Mouse (Mus musculus) midbrain, embryonic 13.5 days (tissue): ENCODE results near the gene Ccl22. TPM values are rescaled to one million over a fixed set of nuclear protein-coding genes. Genes with fewer than 3 reads are reported as not detected.

Experiments used
- ATAC-seq: fragments of 200-750 bp; cut with Nextera tagmentation; 2 replicates; pipeline ENCODE4 v1.8.0; 2017; ENCODE audit warnings: mild to moderate bottlenecking, moderate TSS enrichment, moderate library complexity
- H3K27ac ChIP-seq: fragments of 300-500 bp; sonication (generic); 2 replicates; pipeline ENCODE4 v1.5.1; 2015; ENCODE audit warnings: inconsistent platforms, mild to moderate bottlenecking, moderate library complexity
- H3K27me3 ChIP-seq: fragments of 300-500 bp; sonication (generic); 2 replicates; pipeline ENCODE4 v1.6.1; 2015; ENCODE audit warnings: mild to moderate bottlenecking, inconsistent platforms
- H3K36me3 ChIP-seq: fragments of 300-500 bp; sonication (generic); 2 replicates; pipeline ENCODE4 v1.6.1; 2015; ENCODE audit warnings: mild to moderate bottlenecking, inconsistent platforms
- H3K4me1 ChIP-seq: fragments of 300-500 bp; sonication (generic); replicated peaks from 2 replicates; pipeline ENCODE4 v1.6.1; 2015; ENCODE audit warnings: inconsistent platforms
- H3K4me2 ChIP-seq: fragments of 300-500 bp; sonication (generic); replicated peaks from 2 replicates; pipeline ENCODE4 v1.6.1; 2015; ENCODE audit warnings: moderate library complexity, mild to moderate bottlenecking, inconsistent platforms
- H3K4me3 ChIP-seq: fragments of 300-500 bp; sonication (generic); replicated peaks from 2 replicates; pipeline ENCODE4 v1.5.1; 2015; ENCODE audit warnings: mild to moderate bottlenecking, inconsistent platforms
- H3K9ac ChIP-seq: fragments of 300-500 bp; sonication (generic); replicated peaks from 2 replicates; pipeline ENCODE4 v1.6.1; 2015; ENCODE audit warnings: mild to moderate bottlenecking, inconsistent platforms
- H3K9me3 ChIP-seq: fragments of 300-500 bp; sonication (generic); 2 replicates; pipeline ENCODE4 v1.6.1; 2016; ENCODE audit warnings: mild to moderate bottlenecking, inconsistent platforms
- WGBS: fragments of 180-500 bp; shearing (Covaris S2); methylation state at CpG from one replicate; pipeline ENCODE4 v1.1.7; 2015; 5-methylcytosine and 5-hydroxymethylcytosine counted together
- polyA plus RNA-seq: library from polyadenylated mRNA; unstranded; fragments of >200 nt; fragmentation: Nextera tagmentation; extraction: Ambion mirVana; gene quantifications from 2 replicates; pipeline ENCODE4 v1.2.1, GENCODE M21; 2015

Gene Ccl22
- not detected in 2 replicates for polyA plus RNA-seq

GRCm38 (mm10) chr8:94745476-94746184 is at the start of gene Ccl22:
TSS of gene Ccl22 (plus strand) at chr8:94745590.
- Histone ChIP-seq H3K4me3 (no peak within 1 kb of the TSS), H3K4me1 (no peaks in the 10 kb centered on the region), H3K9ac (no peak within 1 kb of the TSS), H3K36me3 (no peaks in the 10 kb centered on the region), H3K27me3 (no peaks in the 10 kb centered on the region), H3K9me3 (no peaks in the 10 kb centered on the region), H3K27ac (no peak within 1 kb of the TSS), H3K4me2 (no peak within 1 kb of the TSS)
- no peak for ATAC-seq
- WGBS, result 93% methylated on average over 7 of the region's 7 CpGs

- peak; percentile 65 for ATAC-seq
- under 1% methylated on average over 41 of the region's 41 CpGs for WGBS
- H3K4me3 ChIP-seq, result peak within 1 kb of the TSS; percentile 43
- no peaks in the 10 kb centered on the region for H3K9me3 ChIP-seq
- no peaks in the 10 kb centered on the region for H3K36me3 ChIP-seq
- peak within 1 kb of the TSS; percentile 72 for H3K4me2 ChIP-seq
- peak within 1 kb of the TSS; percentile 41 for H3K9ac ChIP-seq
- peaks cover 18% of the 10 kb centered on the region for H3K4me1 ChIP-seq
- no peak within 1 kb of the TSS for H3K27ac ChIP-seq
- peaks cover 61% of the 10 kb centered on the region for H3K27me3 ChIP-seq
Measured at GRCm38 (mm10) chr8:94695994-94696384, 49.4 kb upstream of the Ccl22 start, which contains the start of gene Pllp. TSS of gene Pllp (minus strand) at chr8:94696278.

DNA sequence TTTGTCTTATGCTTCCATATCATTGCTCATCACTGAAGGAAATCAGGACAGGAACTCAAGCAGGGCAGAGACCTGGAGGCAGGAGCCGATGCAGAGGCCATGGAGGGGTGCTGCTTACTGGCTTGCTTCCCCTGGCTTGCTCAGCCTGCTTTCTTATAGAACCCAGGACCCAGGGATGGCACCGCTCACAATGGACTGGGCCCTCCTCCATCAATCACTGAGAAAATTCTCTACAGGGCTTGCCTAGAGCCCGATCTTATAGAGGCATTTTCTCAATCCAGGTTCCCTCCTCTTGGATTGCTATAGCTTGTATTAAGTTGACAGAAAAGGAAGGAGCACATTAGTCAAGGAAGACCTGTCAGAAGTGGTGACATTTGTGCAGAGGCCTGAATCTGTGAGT is 48.8 kb upstream of the Ccl22 start:
- Histone ChIP-seq H3K4me1 (peaks cover 18% of the 10 kb centered on the region), H3K27ac (no peak overlapping the region), H3K9me3 (no peaks in the 10 kb centered on the region), H3K27me3 (peaks cover 61% of the 10 kb centered on the region), H3K4me2 (peak overlapping the region; percentile 72; the same call in 1 of the 2 replicates), H3K36me3 (no peaks in the 10 kb centered on the region), H3K4me3 (peak overlapping the region; percentile 43; the same call in 1 of the 2 replicates), H3K9ac (no peak overlapping the region)
- 50% methylated on average over 3 of the region's 3 CpGs for WGBS
- no peak for ATAC-seq

DNA sequence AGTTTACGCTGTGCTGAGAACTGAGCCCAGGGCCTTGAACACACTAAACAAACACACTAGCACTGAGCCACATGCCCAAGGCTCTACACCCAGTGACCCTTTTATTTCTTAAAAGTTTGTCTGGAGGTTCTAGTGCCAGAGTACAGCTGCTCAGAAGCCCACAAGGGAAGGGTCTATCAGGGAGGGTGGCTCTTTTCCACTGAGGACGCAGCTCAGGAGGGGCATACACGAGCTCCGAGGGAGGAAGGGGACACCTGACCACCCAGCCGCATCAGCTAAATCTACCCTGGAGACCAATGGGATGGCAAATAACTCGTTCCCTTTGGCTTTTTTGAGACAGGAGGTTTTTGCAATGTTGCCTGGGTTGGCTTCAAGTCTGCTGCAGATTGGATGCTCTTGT is 47.4 kb upstream of the Ccl22 start:
- H3K36me3 ChIP-seq, result no peaks in the 10 kb centered on the region
- peaks cover 51% of the 10 kb centered on the region for H3K27me3 ChIP-seq
- ATAC-seq, result no peak
- no peak overlapping the region for H3K9ac ChIP-seq
- no peak overlapping the region for H3K27ac ChIP-seq
- no peaks in the 10 kb centered on the region for H3K9me3 ChIP-seq
- WGBS, result 82% methylated on average over 6 of the region's 6 CpGs
- H3K4me3 ChIP-seq, result no peak overlapping the region
- no peak overlapping the region for H3K4me2 ChIP-seq
- peaks cover 15% of the 10 kb centered on the region for H3K4me1 ChIP-seq

DNA sequence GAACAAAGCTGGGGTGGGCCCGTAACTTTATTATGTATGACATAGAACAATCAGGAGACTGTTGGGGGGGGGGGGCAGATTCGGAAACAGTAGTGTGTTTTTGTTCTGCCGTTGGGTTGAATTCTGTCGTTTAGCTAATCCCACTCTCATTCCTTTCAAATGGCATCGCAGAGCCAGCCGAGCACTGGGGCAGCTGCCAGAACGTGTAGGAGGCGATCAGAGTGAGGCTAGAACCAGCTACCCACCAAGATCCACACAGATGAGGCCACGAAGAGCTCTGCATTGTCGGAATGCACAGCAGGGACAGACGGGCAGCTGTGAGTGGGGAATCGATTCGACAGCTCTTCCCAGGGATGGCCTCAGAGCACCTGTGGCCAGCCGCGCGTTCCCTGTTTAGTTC is 46.0 kb upstream of the Ccl22 start:
- Histone ChIP-seq H3K27me3 (peaks cover 37% of the 10 kb centered on the region), H3K4me1 (peaks cover 15% of the 10 kb centered on the region), H3K36me3 (no peaks in the 10 kb centered on the region), H3K9ac (no peak overlapping the region), H3K4me2 (no peak overlapping the region), H3K4me3 (no peak overlapping the region), H3K9me3 (no peaks in the 10 kb centered on the region), H3K27ac (no peak overlapping the region)
- WGBS, result 56% methylated on average over 16 of the region's 16 CpGs
- ATAC-seq, result no peak

- peaks cover 26% of the 10 kb centered on the region for H3K27me3 ChIP-seq
- H3K9me3 ChIP-seq, result no peaks in the 10 kb centered on the region
- no peak overlapping the region for H3K27ac ChIP-seq
- H3K36me3 ChIP-seq, result no peaks in the 10 kb centered on the region
- H3K9ac ChIP-seq, result no peak overlapping the region
- 87% methylated on average over 4 of the region's 4 CpGs for whole genome bisulfite sequencing
- H3K4me1 ChIP-seq, result peaks cover 8% of the 10 kb centered on the region
- no peak overlapping the region for H3K4me2 ChIP-seq
- H3K4me3 ChIP-seq, result no peak overlapping the region
- ATAC-seq, result no peak
Measured at GRCm38 (mm10) chr8:94700421-94700935, 44.9 kb upstream of the Ccl22 start.

GRCm38 (mm10) chr8:94702156-94702555 is 43.2 kb upstream of the Ccl22 start:
- Histone ChIP-seq H3K27me3 (peaks cover 15% of the 10 kb centered on the region), H3K9ac (no peak overlapping the region), H3K4me2 (peak overlapping the region; percentile 50; the same call in 1 of the 2 replicates), H3K4me1 (no peaks in the 10 kb centered on the region), H3K9me3 (no peaks in the 10 kb centered on the region), H3K36me3 (no peaks in the 10 kb centered on the region), H3K4me3 (no peak overlapping the region), H3K27ac (no peak overlapping the region)
- WGBS, result 78% methylated on average over 3 of the region's 3 CpGs
- no peak for ATAC-seq

- Histone ChIP-seq H3K36me3 (no peaks in the 10 kb centered on the region), H3K4me3 (peak overlapping the region; percentile 35), H3K9me3 (no peaks in the 10 kb centered on the region), H3K9ac (peak overlapping the region; percentile 29; the same call in 1 of the 2 replicates), H3K27ac (peak overlapping the region; percentile 6; the same call in 1 of the 2 replicates), H3K4me2 (peak overlapping the region; percentile 50), H3K27me3 (peaks cover 6% of the 10 kb centered on the region), H3K4me1 (no peaks in the 10 kb centered on the region)
- ATAC-seq, result peak; percentile 75
- under 1% methylated on average over 35 of the region's 35 CpGs for WGBS
Measured at GRCm38 (mm10) chr8:94702844-94703813, 42.3 kb upstream of the Ccl22 start.

- WGBS, result under 1% methylated on average over 35 of the region's 35 CpGs
- peak overlapping the region; percentile 72 for H3K27ac ChIP-seq
- H3K4me2 ChIP-seq, result peak overlapping the region; percentile 60
Measured at GRCm38 (mm10) chr8:94703972-94704668, 41.3 kb upstream of the Ccl22 start.

GRCm38 (mm10) chr8:94704669-94704984 is 40.8 kb upstream of the Ccl22 start:
- Histone ChIP-seq H3K4me2 (peak overlapping the region; percentile 60), H3K27me3 (0 out of 2 replicates have a peak, but pooled peaks cover 5% of the 10 kb centered on the region), H3K36me3 (no peaks in the 10 kb centered on the region), H3K4me1 (no peaks in the 10 kb centered on the region), H3K9me3 (no peaks in the 10 kb centered on the region), H3K27ac (peak overlapping the region; percentile 72), H3K4me3 (peak overlapping the region; percentile 51), H3K9ac (peak overlapping the region; percentile 70)
- ATAC-seq, result no peak
- 17% methylated on average over 9 of the region's 9 CpGs for WGBS

More at GRCm38 (mm10) chr8:94703972-94704668, 41.3 kb upstream of the Ccl22 start:
- ATAC-seq, result peak; percentile 91
- Histone ChIP-seq H3K4me3 (peak overlapping the region; percentile 51), H3K9ac (peak overlapping the region; percentile 70), H3K4me1 (no peaks in the 10 kb centered on the region), H3K9me3 (no peaks in the 10 kb centered on the region), H3K36me3 (no peaks in the 10 kb centered on the region), H3K27me3 (0 out of 2 replicates have a peak, but pooled peaks cover 5% of the 10 kb centered on the region)

- Histone ChIP-seq H3K4me1 (no peaks in the 10 kb centered on the region), H3K4me2 (no peak overlapping the region), H3K27ac (no peak overlapping the region), H3K4me3 (no peak overlapping the region), H3K27me3 (0 out of 2 replicates have a peak, but pooled peaks cover 5% of the 10 kb centered on the region), H3K9me3 (no peaks in the 10 kb centered on the region), H3K9ac (no peak overlapping the region), H3K36me3 (no peaks in the 10 kb centered on the region)
- 92% methylated on average over 10 of the region's 10 CpGs for WGBS
- ATAC-seq, result no peak
Measured at GRCm38 (mm10) chr8:94705581-94706245, 39.7 kb upstream of the Ccl22 start.
